Mouse (Mus musculus) brain, adult 2 months (tissue): ENCODE measurements around the gene Sh3d21.
A peak's percentile ranks its signal among the peaks of the same experiment; 100 is the strongest.
"Not testable (repeated sequence)": the region's sequence is repeated elsewhere in the genome, so short reads cannot be mapped to it uniquely, and the experiment has no call there.

ENCODE experiments used
- DNase-seq: peaks from one replicate; pipeline ENCODE4 v3.0.0; 2011; ENCODE audit warnings: low read depth, low spot score

Gene Sh3d21

GRCm38 (mm10) chr4:126163067-126163659, at the start of gene Sh3d21:
TSS of gene Sh3d21 (minus strand) at chr4:126163491.
- no peak for DNase-seq

GRCm38 (mm10) chr4:126207081-126207480, 43.8 kb upstream of the Sh3d21 start:
- DNase-seq, result no peak

DNA sequence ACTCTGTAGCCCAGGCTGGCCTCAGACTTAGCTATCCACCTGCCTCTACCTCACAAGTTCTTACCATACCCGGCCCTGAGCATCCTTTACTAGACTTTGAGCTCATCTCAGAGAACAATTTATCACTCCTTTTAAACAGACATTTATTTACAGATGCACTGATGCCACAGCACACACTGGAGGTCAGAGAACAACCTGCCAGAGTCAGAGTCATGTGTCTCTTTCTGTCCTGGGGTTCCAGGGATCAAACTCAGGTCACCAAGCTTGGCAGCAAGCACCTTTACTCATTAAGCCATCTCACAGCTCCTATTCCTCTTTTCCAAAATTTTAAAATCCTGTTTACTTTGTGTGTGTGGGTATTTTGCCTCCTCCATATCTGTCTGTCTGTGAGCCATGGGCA, 42.1 kb upstream of the Sh3d21 start:
- DNase-seq, result no peak

DNA sequence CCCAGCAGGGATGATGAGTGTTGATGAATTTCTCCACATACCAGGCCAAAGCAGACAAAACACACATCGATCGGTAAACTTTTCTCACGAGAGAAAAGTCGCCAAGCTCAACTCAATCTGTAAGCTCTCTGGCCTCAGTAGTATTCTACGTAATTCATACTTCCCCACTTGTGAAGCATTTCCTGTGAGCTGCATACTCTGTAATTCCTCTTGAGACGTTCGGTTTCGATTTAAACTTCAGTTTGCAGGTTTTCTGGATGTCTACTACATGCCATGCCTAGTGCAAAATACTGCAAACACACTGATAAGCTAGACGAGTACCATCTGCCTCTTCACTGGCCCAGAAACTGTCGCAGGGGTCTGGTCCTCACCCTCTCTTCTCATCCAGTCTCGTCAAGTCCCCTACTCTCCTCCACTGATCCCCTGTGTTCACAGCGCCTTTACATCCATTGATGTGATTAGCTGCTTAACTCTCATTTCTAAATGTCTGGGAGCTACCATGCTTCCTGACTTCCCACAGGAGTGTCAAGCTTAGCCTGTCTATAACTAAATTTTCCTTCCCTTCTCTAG, 41.5 kb upstream of the Sh3d21 start:
- DNase-seq, result no peak

DNA sequence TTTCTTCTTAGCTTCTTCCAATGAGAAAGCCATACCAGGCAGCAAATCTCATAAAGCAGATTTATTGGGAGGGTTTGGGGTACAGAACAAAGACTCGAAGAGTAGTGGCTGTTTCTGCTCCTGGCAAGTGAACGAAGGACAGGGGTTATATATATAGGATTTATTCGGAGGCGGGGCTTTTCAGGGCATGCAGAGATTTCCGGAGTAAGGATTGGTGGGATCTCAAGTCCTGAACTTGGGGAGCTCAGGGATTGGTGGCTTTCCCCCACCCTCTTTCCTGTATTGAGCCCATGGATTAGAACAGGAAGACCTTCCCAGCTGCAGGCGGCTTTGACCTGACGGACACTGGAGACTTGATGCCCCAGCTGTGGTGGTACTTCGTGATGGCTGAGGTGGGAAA, 40.7 kb upstream of the Sh3d21 start:
- DNase-seq, result no peak

GRCm38 (mm10) chr4:126203336-126203895, 40.1 kb upstream of the Sh3d21 start:
- DNase-seq, result no peak

GRCm38 (mm10) chr4:126202303-126203181, 39.3 kb upstream of the Sh3d21 start, which contains the start of gene Thrap3:
TSS of gene Thrap3 (minus strand) at chr4:126202760.
- peak; percentile 99 for DNase-seq

DNA sequence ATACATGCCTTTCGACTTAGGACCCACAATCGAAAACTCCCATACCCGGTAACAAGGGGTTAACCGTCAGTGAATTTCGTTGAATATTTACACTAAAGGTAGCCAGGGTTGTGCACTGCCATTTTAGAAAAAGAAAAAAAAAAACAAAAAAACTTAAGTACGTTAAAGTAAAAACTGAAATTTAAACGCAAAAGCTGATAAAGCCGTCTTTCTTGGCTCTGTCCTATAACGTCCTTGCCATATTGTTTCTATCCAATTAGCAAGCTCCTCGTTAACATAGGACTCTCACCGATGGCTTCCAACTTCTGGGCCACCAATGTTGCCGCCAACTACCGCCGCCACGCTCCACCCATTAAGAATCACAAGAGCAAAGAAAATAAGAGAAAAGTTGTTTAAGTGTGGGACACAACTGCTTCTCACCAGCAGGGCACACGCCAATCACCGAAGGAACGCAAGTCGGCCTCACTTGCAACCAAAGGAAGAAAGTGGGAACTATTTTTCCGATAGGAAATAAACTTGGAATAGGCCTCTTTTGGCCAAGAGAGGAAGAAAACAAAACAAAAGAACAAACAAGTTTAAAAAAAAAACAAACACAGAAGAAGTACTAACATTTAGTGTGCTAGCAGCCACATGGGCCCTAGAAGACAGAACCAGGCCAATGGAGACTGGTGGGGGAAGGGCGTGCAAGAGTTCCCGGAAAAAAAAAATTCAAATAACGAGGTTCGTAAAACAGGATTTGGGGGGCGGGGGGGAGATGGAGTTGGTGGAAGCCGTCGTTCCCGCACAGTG, 38.4 kb upstream of the Sh3d21 start:
- peak; percentile 21 for DNase-seq

DNA sequence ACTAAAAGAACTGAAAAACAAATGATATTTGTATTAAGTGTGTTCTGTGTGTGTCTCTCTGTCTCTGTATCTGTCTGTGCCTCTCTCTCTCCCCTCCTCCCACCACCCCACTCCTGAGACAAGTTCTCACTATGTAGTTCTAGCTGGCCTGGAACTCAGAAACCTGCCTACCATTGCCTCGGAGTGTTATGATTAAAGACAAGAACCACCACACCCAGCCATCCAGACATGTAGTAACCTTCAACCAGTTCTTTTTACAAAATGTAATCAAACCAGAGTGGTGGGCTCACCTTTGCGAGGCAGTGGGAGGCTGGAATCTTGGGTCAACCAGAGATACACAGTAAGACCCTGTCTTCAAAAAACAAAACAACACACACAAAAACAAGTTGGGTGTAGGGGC, 37.4 kb upstream of the Sh3d21 start:
- DNase-seq, result no peak

GRCm38 (mm10) chr4:126200036-126200435, 36.7 kb upstream of the Sh3d21 start:
- DNase-seq, result no peak

DNA sequence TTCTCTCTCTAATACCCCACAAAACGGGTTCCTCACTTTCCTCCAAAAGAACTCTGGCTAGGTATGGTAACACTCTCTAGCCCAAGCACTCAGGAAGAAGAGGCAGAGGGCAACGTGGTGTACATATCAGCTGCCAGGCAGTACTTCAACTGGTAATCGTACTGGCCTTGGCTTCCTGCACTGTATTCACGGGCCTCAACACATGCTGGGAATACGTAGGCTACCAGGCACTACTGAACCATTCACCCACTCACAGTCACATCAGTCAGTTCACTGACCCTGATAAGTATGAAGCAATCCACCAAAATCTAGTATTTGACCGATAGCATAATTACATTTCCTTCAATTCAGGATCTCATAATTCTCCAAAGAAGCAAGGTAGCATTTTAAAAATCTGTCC, 36.3 kb upstream of the Sh3d21 start:
- DNase-seq, result no peak

GRCm38 (mm10) chr4:126197485-126197884, 34.2 kb upstream of the Sh3d21 start:
- DNase-seq, result no peak

DNA sequence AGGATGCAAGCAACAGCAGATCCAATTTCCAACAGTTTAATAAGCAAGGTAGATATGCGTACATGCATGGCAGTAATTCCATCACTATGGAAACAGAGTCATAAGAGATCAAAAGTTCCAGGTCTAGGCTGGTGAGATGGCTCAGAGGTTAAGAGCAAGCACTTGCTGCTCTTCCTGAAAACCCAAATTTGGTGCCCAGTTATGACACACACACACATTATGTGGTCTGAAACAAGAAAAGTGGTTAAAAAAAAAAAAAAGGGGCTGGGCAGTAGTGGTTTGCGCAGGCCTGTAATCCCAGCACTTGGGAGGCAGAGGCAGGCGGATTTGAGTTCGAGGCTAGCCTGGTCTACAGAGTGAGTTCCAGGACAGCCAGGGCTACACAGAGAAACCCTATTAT, 31.6 kb upstream of the Sh3d21 start:
- no peak for DNase-seq

- no peak for DNase-seq
These were observed 30.9 kb upstream of the Sh3d21 start for GRCm38 (mm10) chr4:126194216-126194615.

GRCm38 (mm10) chr4:126190636-126191035, 27.3 kb upstream of the Sh3d21 start:
- DNase-seq, result no peak

- no peak for DNase-seq
These were observed 23.8 kb upstream of the Sh3d21 start for GRCm38 (mm10) chr4:126187096-126187495.

- DNase-seq, result no peak
These were observed 19.7 kb upstream of the Sh3d21 start for GRCm38 (mm10) chr4:126183034-126183433.

DNA sequence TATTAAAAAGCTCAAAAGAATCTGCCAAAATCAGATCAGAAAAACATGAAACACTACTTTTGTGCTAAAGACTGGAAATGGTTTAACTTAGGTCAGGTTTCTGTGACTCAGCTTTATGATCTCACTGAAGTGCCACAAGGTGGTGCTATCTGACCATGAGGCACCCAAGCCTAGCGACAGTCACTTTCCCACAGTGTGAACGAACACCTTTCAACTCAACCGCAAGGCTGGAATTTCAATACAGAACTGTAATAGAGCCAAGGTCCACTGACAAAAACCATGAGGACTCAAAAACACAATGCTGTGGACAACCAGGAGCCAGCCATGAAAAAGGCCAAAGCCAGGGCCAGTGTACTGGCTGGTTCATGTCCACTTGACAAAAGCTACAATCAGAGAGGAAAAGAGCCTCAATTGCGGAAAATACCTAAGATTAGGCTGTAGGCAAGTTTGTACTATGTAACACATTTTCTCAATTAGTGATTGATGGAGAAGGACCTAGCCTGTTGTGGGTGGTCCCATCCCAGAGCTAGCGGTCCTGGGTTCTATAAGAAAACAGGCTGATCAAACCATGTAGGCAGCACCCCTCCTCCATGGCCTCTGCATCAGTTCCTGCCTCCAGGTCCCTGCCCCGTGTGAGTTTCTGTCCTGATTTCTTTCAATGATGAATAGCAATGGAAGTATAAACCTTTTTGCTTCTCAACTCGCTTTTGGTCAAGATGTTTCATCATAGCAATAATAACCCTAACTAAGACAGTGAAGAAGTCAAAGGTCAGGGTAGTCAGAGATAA, 18.1 kb upstream of the Sh3d21 start:
- peak; percentile 86 for DNase-seq

DNA sequence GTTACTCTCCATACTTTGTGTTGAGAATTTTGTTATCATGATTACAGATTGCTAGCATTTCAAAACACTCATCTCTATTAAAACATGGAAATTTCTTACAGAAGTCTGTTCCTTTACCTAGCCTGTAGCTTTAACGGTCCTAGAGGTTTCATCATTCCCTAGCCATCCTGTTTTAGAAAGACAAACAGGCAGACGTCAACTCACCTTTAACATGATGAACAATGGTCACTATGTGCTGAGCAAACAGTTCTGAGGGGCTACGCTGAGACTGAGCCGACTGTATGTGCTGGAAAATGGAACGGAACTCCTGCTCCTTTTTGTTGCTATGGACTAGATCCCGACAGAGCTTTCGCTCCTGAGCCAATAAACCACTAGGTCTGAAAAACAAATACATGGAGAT, 12.7 kb upstream of the Sh3d21 start:
- not testable (repeated sequence) for DNase-seq

DNA sequence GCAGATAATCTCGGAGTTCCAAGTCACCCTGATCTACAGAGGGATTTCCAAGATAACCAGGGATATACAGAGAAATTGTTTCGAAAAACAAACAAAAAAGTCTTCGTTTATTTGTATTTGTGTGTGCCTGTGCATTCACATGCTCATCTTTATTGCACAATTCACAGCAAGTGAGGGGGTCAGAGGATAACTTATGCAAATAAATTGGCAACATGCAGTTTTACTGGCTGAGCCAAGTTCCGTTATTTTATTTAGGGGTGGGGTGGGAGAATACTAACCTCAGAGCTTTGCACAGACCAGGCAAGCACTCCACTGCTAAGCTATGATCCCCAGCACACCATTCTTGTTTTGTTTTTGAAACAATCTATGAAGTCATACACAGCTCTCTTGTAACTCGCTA, 10.5 kb upstream of the Sh3d21 start:
- DNase-seq, result no peak

- DNase-seq, result not testable (repeated sequence)
These were observed 7.4 kb upstream of the Sh3d21 start for GRCm38 (mm10) chr4:126170737-126171136.
